Mouse (Mus musculus) liver, adult 2 months (tissue): ENCODE data around the gene Olfr172. TPM values are rescaled to one million over a fixed set of nuclear protein-coding genes. Genes with fewer than 3 reads are reported as not detected.
A peak's percentile ranks its signal among the peaks of the same experiment; 100 is the strongest.

ENCODE experiments used
- DNase-seq: peaks from one replicate; pipeline ENCODE4 v3.0.0-alpha.2; 2011; ENCODE audit warnings: low read depth, low spot score; ENCODE audit errors: extremely low read depth
- H3K27ac ChIP-seq: fragments of 200-500 bp; replicated peaks from 2 replicates; pipeline ENCODE4 v1.5.1; 2012; ENCODE audit warnings: low read depth, mild to moderate bottlenecking, control low read depth, inconsistent platforms, low read length; ENCODE audit not compliant: insufficient read depth
- H3K27me3 ChIP-seq: fragments of 200-500 bp; 2 replicates; pipeline ENCODE4 v1.6.1; 2012; ENCODE audit warnings: mild to moderate bottlenecking, moderate library complexity, low read length, inconsistent platforms; ENCODE audit not compliant: control insufficient read depth, insufficient read depth
- H3K36me3 ChIP-seq: fragments of 200-500 bp; 2 replicates; pipeline ENCODE4 v1.6.1; 2012; ENCODE audit warnings: low read length, inconsistent platforms; ENCODE audit not compliant: control insufficient read depth, insufficient read depth
- H3K4me1 ChIP-seq: fragments of 200-500 bp; 2 replicates; pipeline ENCODE4 v1.6.1; 2011; ENCODE audit warnings: low read length; ENCODE audit not compliant: control insufficient read depth, insufficient read depth
- H3K4me3 ChIP-seq: fragments of 200-500 bp; 2 replicates; pipeline ENCODE4 v1.5.1; 2011; ENCODE audit warnings: low read depth, mild to moderate bottlenecking, control low read depth, low read length, moderate library complexity; ENCODE audit not compliant: insufficient read depth
- H3K79me2 ChIP-seq: fragments of 200-500 bp; 2 replicates; pipeline ENCODE4 v1.6.1; 2012; ENCODE audit warnings: inconsistent platforms, mild to moderate bottlenecking, low read length, moderate library complexity; ENCODE audit not compliant: control insufficient read depth, insufficient read depth
- H3K9ac ChIP-seq: fragments of 200-500 bp; 2 replicates; pipeline ENCODE4 v1.6.1; 2012; ENCODE audit warnings: low read depth, mild to moderate bottlenecking, control low read depth, inconsistent platforms, low read length
- CTCF ChIP-seq: fragments of 200-500 bp; IDR thresholded peaks from 2 replicates; pipeline ENCODE4 v1.5.1; 2011; ENCODE audit warnings: low read depth, low read length, control low read depth
- POLR2A ChIP-seq: fragments of 200-500 bp; IDR thresholded peaks from 2 replicates; pipeline ENCODE4 v1.6.1; 2011; ENCODE audit warnings: low read length, control low read depth; ENCODE audit not compliant: insufficient read depth; ENCODE audit errors: extremely low read depth
- WGBS: fragments of 180-500 bp; shearing (Covaris S2); methylation state at CpG from one replicate; pipeline ENCODE4 v1.1.7; 2018; 5-methylcytosine and 5-hydroxymethylcytosine counted together
- polyA plus RNA-seq: library from polyadenylated mRNA; depleted of rRNA; stranded (reverse); fragments of >200 nt; gene quantifications from 2 replicates; pipeline ENCODE4 v1.2.3, GENCODE M21; 2012; rRNA removed
- total RNA-seq: library from RNA; depleted of rRNA; stranded (reverse); fragments of >200 nt; gene quantifications from 2 replicates; pipeline ENCODE4 v1.2.3, GENCODE M21; 2014; rRNA removed

Olfr172 gene
- not detected in 2 replicates for total RNA-seq
- not detected in 2 replicates for polyA plus RNA-seq

- no peaks in the 10 kb centered on the region for H3K36me3 ChIP-seq
Measured at GRCm38 (mm10) chr16:58763076-58763475, at the start of gene Olfr172. Olfr172 (minus strand) TSS chr16:58763176.

DNA sequence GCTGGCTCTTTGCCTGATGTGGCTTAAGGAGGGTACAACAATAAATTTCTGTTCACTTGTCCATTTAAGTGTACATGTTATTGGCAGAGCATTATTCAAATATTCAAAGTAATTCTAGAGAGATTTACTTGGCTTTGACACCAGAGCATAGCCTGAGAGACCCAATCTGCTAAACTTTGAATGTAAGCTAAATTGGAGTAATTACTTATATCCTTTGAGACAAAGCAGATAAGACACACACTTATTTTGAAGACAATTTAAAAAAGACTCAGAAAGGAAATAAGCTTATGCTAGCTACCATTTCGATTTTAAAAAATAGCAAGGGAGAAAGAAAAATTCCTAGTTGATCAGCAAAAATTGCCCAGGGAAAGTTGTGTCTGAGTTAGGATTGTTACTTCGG, 37.2 kb upstream of the Olfr172 start, which contains the start of gene Olfr173:
Gene Olfr173 (minus strand): TSS at position 101 of the 400 bp plus-strand sequence.
- H3K79me2 ChIP-seq: no peaks in the 10 kb centered on the region
- H3K4me3 ChIP-seq: no peak within 1 kb of the TSS
- no peak for DNase-seq
- H3K27ac ChIP-seq: no peak within 1 kb of the TSS
- H3K9ac ChIP-seq: no peak within 1 kb of the TSS
- H3K27me3 ChIP-seq: no peaks in the 10 kb centered on the region
- no peak for TF ChIP-seq CTCF
- TF ChIP-seq POLR2A: no peak
- no peaks in the 10 kb centered on the region for H3K36me3 ChIP-seq
- H3K4me1 ChIP-seq: no peaks in the 10 kb centered on the region
- WGBS: 66% methylated on average over 2 of the region's 2 CpGs

More at GRCm38 (mm10) chr16:58763076-58763475, at the start of gene Olfr172:
- Histone ChIP-seq H3K9ac (no peak within 1 kb of the TSS), H3K27me3 (no peaks in the 10 kb centered on the region), H3K4me3 (no peak within 1 kb of the TSS), H3K79me2 (no peaks in the 10 kb centered on the region), H3K4me1 (no peaks in the 10 kb centered on the region), H3K27ac (no peak within 1 kb of the TSS)
- DNase-seq: no peak
- 80% methylated on average over 1 of the region's 1 CpGs for WGBS
- TF ChIP-seq POLR2A (no peak), CTCF (no peak)

- H3K27me3 ChIP-seq: no peaks in the 10 kb centered on the region
- DNase-seq: no peak
- no peak overlapping the region for H3K4me3 ChIP-seq
- H3K36me3 ChIP-seq: no peaks in the 10 kb centered on the region
- TF ChIP-seq POLR2A: no peak
- no peak for TF ChIP-seq CTCF
- no peaks in the 10 kb centered on the region for H3K4me1 ChIP-seq
- H3K27ac ChIP-seq: no peak overlapping the region
- no peaks in the 10 kb centered on the region for H3K79me2 ChIP-seq
- no peak overlapping the region for H3K9ac ChIP-seq
Measured at GRCm38 (mm10) chr16:58756191-58756590, 6.8 kb downstream of the Olfr172 start.

DNA sequence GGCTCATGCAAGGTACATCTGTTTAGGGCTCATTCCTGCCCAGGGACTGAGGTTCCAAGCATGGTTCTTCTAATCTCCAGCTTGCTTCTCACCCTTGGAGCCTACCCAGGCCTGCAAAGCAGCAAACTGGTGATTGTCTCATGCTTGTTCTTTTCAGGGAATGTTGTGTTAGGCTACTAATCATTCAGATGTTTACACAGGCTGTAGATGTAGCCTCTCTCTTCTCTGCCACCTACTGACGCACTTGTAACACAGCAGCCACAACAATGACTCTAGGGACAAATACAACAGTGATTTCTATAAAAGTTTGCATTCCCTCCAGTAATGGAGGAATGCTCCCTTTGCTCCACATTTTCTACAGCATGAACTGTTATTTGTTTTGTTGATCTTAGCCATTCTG, 11.7 kb downstream of the Olfr172 start:
- Histone ChIP-seq H3K27me3 (no peaks in the 10 kb centered on the region), H3K4me1 (no peaks in the 10 kb centered on the region), H3K27ac (no peak overlapping the region), H3K4me3 (no peak overlapping the region), H3K9ac (no peak overlapping the region), H3K79me2 (no peaks in the 10 kb centered on the region), H3K36me3 (no peaks in the 10 kb centered on the region)
- TF ChIP-seq CTCF (no peak), POLR2A (no peak)
- 10% methylated on average over 1 of the region's 1 CpGs for WGBS
- peak; percentile 40 for DNase-seq

- 54% methylated on average over 4 of the region's 4 CpGs for WGBS
- TF ChIP-seq POLR2A: no peak
- no peak for TF ChIP-seq CTCF
- no peaks in the 10 kb centered on the region for H3K36me3 ChIP-seq
Measured at GRCm38 (mm10) chr16:58746715-58747114, 16.3 kb downstream of the Olfr172 start.

DNA sequence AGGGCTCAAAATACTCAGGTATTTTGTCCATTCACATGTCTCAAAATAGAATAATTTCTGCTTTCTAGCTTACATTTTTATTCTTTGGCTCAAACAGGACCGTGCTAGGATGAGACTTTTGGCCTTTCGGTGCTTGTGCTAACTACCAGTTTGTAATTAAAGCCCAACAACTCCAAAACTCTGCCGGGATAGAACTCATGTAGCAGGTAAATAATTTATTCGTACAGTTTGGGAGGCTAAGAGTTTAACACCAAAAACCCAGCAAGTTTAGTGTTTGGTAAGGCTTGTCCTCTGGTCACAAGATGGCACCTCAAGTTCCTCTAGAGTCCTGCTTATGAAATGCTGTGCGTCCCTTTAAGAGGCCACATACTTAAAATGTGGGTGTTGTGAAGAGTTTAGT, 22.2 kb downstream of the Olfr172 start:
- H3K27me3 ChIP-seq: no peaks in the 10 kb centered on the region
- H3K4me3 ChIP-seq: no peak overlapping the region
- WGBS: 95% methylated on average over 5 of the region's 5 CpGs
- H3K27ac ChIP-seq: no peak overlapping the region
- no peaks in the 10 kb centered on the region for H3K4me1 ChIP-seq
- TF ChIP-seq CTCF (no peak), POLR2A (no peak)
- peaks cover 2% of the 10 kb centered on the region; the same call in 1 of the 2 replicates for H3K36me3 ChIP-seq
- H3K79me2 ChIP-seq: no peaks in the 10 kb centered on the region
- no peak for DNase-seq
- H3K9ac ChIP-seq: no peak overlapping the region

More at GRCm38 (mm10) chr16:58746715-58747114, 16.3 kb downstream of the Olfr172 start:
- no peak overlapping the region for H3K4me3 ChIP-seq
- no peak overlapping the region for H3K9ac ChIP-seq
- DNase-seq: peak; percentile 15
- H3K79me2 ChIP-seq: no peaks in the 10 kb centered on the region
- H3K4me1 ChIP-seq: no peaks in the 10 kb centered on the region
- no peaks in the 10 kb centered on the region for H3K27me3 ChIP-seq
- no peak overlapping the region for H3K27ac ChIP-seq
